21 mouse cellular contexts compared by ENCODE assay signal in genomic region chr13:104978176-104978575, GRCm38 (mm10).
A peak's percentile ranks its signal among the peaks of the same experiment; 100 is the strongest.
DNase-seq lines count a peak whose midpoint lies in the region; ATAC-seq and TF ChIP-seq lines count a peak whose summit lies in the region.
"Had no signal": no experiment of that assay in that cellular context is flagged by ENCODE, and none has a peak within 500 bp of the region (broad histone marks: within the 10 kb centered on the region; RNA-seq: fewer than 3 reads in every experiment).

No protein-coding gene starts in this region.

- H3K9me3 ChIP-seq in heart, embryonic 16.5 days (replicated peaks; ENCODE audit: control insufficient read depth, low read length): peaks cover 6% of the 10 kb centered on the region
- H3K9me3 ChIP-seq in kidney, postnatal 0 days (replicated peaks; ENCODE audit: low read length): no peaks in the 10 kb centered on the region
- H3K9me3 ChIP-seq in kidney, embryonic 15.5 days (replicated peaks): 0 out of 2 replicates have a peak, but pooled peaks cover 4% of the 10 kb centered on the region
- H3K9me3 ChIP-seq: embryonic facial prominence, embryonic 13.5 days; embryonic facial prominence, embryonic 15.5 days; forebrain, embryonic 12.5 days had no signal

- H3K27me3 ChIP-seq in heart, embryonic 16.5 days (ENCODE audit: control insufficient read depth, insufficient read depth, low read length): no peaks in the 10 kb centered on the region
- H3K27me3 ChIP-seq in kidney, postnatal 0 days (ENCODE audit: insufficient read depth, low read length): no peaks in the 10 kb centered on the region
- H3K27me3 ChIP-seq in kidney, embryonic 15.5 days: no peaks in the 10 kb centered on the region
- H3K27me3 ChIP-seq: embryonic facial prominence, embryonic 13.5 days; embryonic facial prominence, embryonic 15.5 days; forebrain, embryonic 12.5 days had no signal

- peaks cover 5% of the 10 kb centered on the region; the same call in 1 of the 2 replicates for H3K36me3 ChIP-seq in heart, embryonic 16.5 days (ENCODE audit: control insufficient read depth, insufficient read depth)
- no peaks in the 10 kb centered on the region for H3K36me3 ChIP-seq in kidney, postnatal 0 days (ENCODE audit: insufficient read depth, low read length)
- H3K36me3 ChIP-seq in kidney, embryonic 15.5 days: no peaks in the 10 kb centered on the region
- H3K36me3 ChIP-seq: embryonic facial prominence, embryonic 13.5 days; embryonic facial prominence, embryonic 15.5 days; forebrain, embryonic 10.5 days; forebrain, embryonic 12.5 days had no signal

- H3K4me2 ChIP-seq in heart, embryonic 16.5 days (ENCODE audit: low read depth, low read length): no peak overlapping the region
- no peak overlapping the region for H3K4me2 ChIP-seq in kidney, postnatal 0 days (ENCODE audit: low read length)
- H3K4me2 ChIP-seq in kidney, embryonic 15.5 days: no peak overlapping the region
- H3K4me2 ChIP-seq: embryonic facial prominence, embryonic 13.5 days; embryonic facial prominence, embryonic 15.5 days; forebrain, embryonic 12.5 days had no signal

- WGBS in heart, embryonic 16.5 days: 5% methylated on average over 1 of the region's 1 CpGs
- 30% methylated on average over 1 of the region's 1 CpGs for WGBS in kidney, postnatal 0 days
- 41% methylated on average over 1 of the region's 1 CpGs for WGBS in kidney, embryonic 15.5 days

- intact Hi-C loops in heart, postnatal 36 days (cut with DNase I): no loop called here

- DNase-seq in heart, postnatal 36 days: no peak
- DNase-seq in kidney, postnatal 0 days (ENCODE audit: low spot score): peak; percentile 31
- DNase-seq: adrenal gland, adult 2 months; adrenal gland, postnatal 10 days; adrenal gland, postnatal 25 days; cerebellum, adult 11 months; cerebellum, adult 18-20 months; cerebellum, adult 8-10 months; cerebellum, adult 9-11 months; cerebellum, postnatal 14 days; cerebellum, postnatal 36 days; embryo, embryonic 11 days had no signal

- peak overlapping the region; percentile 45; the same call in 1 of the 2 replicates for H3K27ac ChIP-seq in heart, embryonic 16.5 days (ENCODE audit: low read length)
- no peak overlapping the region for H3K27ac ChIP-seq in kidney, postnatal 0 days
- H3K27ac ChIP-seq in kidney, embryonic 15.5 days: no peak overlapping the region
- H3K27ac ChIP-seq: embryonic facial prominence, embryonic 13.5 days; embryonic facial prominence, embryonic 15.5 days; forebrain, embryonic 10.5 days; forebrain, embryonic 12.5 days had no signal

- TF ChIP-seq CTCF in kidney, postnatal 0 days (IDR thresholded peaks at IDR 0.05; ENCODE audit: low read depth): no peak

- H3K9ac ChIP-seq in heart, embryonic 16.5 days (ENCODE audit: low read length): no peak overlapping the region
- no peak overlapping the region for H3K9ac ChIP-seq in kidney, postnatal 0 days (ENCODE audit: low read depth, low read length)
- H3K9ac ChIP-seq in kidney, embryonic 15.5 days: no peak overlapping the region
- H3K9ac ChIP-seq: embryonic facial prominence, embryonic 13.5 days; embryonic facial prominence, embryonic 15.5 days; forebrain, embryonic 12.5 days had no signal

- no peak overlapping the region for H3K4me3 ChIP-seq in heart, embryonic 16.5 days (ENCODE audit: low read length)
- H3K4me3 ChIP-seq in kidney, postnatal 0 days (replicated peaks; ENCODE audit: low read depth, low read length): no peak overlapping the region
- no peak overlapping the region for H3K4me3 ChIP-seq in kidney, embryonic 15.5 days (replicated peaks)
- H3K4me3 ChIP-seq: embryonic facial prominence, embryonic 13.5 days; embryonic facial prominence, embryonic 15.5 days; erythroblast, embryonic 14.5 days; forebrain, embryonic 10.5 days; forebrain, embryonic 12.5 days had no signal

- no peak for ATAC-seq in heart, embryonic 16.5 days (replicated peaks; ENCODE audit: extremely low read depth, insufficient read depth, low FRiP score)
- no peak for ATAC-seq in kidney, postnatal 0 days (replicated peaks; ENCODE audit: low FRiP score, low read depth)
- ATAC-seq in kidney, embryonic 15.5 days (replicated peaks; ENCODE audit: low FRiP score): no peak
- ATAC-seq: forebrain, embryonic 14.5 days; forebrain, embryonic 16.5 days had no signal

- peaks cover 3% of the 10 kb centered on the region; the same call in 1 of the 2 replicates for H3K4me1 ChIP-seq in heart, embryonic 16.5 days (ENCODE audit: control insufficient read depth, insufficient read depth, low read length)
- H3K4me1 ChIP-seq in kidney, postnatal 0 days (replicated peaks; ENCODE audit: insufficient read depth, low read length): no peaks in the 10 kb centered on the region
- H3K4me1 ChIP-seq in kidney, embryonic 15.5 days: no peaks in the 10 kb centered on the region
- H3K4me1 ChIP-seq: embryonic facial prominence, embryonic 13.5 days; embryonic facial prominence, embryonic 15.5 days; forebrain, embryonic 10.5 days had no signal
